Mouse (Mus musculus): ENCODE results near the gene Ptgds.
A peak's percentile ranks its signal among the peaks of the same experiment; 100 is the strongest.

The Ptgds gene

GRCm38 (mm10) chr2:25480541-25480940, 10.7 kb upstream of the Ptgds start:
- no peak for DNase-seq (ENCODE audit: low spot score in 2 of 2)

GRCm38 (mm10) chr2:25479551-25480311, 9.9 kb upstream of the Ptgds start:
- DNase-seq (ENCODE audit: low spot score in 2 of 2) = no peak

- peak in 1 of 2 experiments; percentile 33 for DNase-seq (ENCODE audit: low spot score in 2 of 2)
These were observed 8.3 kb upstream of the Ptgds start for GRCm38 (mm10) chr2:25477967-25478675.

- DNase-seq (ENCODE audit: low spot score in 2 of 2) = no peak
These were observed 7.7 kb upstream of the Ptgds start for GRCm38 (mm10) chr2:25477541-25477940.

- DNase-seq (ENCODE audit: low spot score in 2 of 2) = no peak
These were observed 2.7 kb upstream of the Ptgds start for GRCm38 (mm10) chr2:25472550-25472949.

GRCm38 (mm10) chr2:25468962-25469915, 607 bp downstream of the Ptgds start:
- no peak for DNase-seq (ENCODE audit: low spot score in 2 of 2)

- no peak for DNase-seq (ENCODE audit: low spot score in 2 of 2)
These were observed 2.1 kb downstream of the Ptgds start for GRCm38 (mm10) chr2:25467606-25468303.

- DNase-seq (ENCODE audit: low spot score in 2 of 2) = no peak
These were observed 3.8 kb downstream of the Ptgds start for GRCm38 (mm10) chr2:25465816-25466635.

GRCm38 (mm10) chr2:25465256-25465655, 4.6 kb downstream of the Ptgds start:
- no peak for DNase-seq (ENCODE audit: low spot score in 2 of 2)

- DNase-seq (ENCODE audit: low spot score in 2 of 2) = no peak
These were observed 6.2 kb downstream of the Ptgds start for GRCm38 (mm10) chr2:25463630-25464029.

- DNase-seq (ENCODE audit: low spot score in 2 of 2) = no peak
These were observed 8.4 kb downstream of the Ptgds start for GRCm38 (mm10) chr2:25461407-25461806.

GRCm38 (mm10) chr2:25460551-25461309, 9.1 kb downstream of the Ptgds start, which contains the start of gene Paxx:
Gene Paxx (minus strand): TSS chr2:25461094.
- DNase-seq (ENCODE audit: low spot score in 2 of 2) = peak; percentile 89 to 91

- no peak for DNase-seq (ENCODE audit: low spot score in 2 of 2)
These were observed 9.7 kb downstream of the Ptgds start for GRCm38 (mm10) chr2:25460135-25460534.

- no peak for DNase-seq (ENCODE audit: low spot score in 2 of 2)
These were observed 10.9 kb downstream of the Ptgds start for GRCm38 (mm10) chr2:25458911-25459310.

GRCm38 (mm10) chr2:25457022-25457896, 12.6 kb downstream of the Ptgds start:
- no peak for DNase-seq (ENCODE audit: low spot score in 2 of 2)

GRCm38 (mm10) chr2:25456205-25456953, 13.5 kb downstream of the Ptgds start, which contains the start of gene Clic3:
Gene Clic3 (plus strand): TSS chr2:25456838.
- no peak for DNase-seq (ENCODE audit: low spot score in 2 of 2)

GRCm38 (mm10) chr2:25452951-25453350, 16.9 kb downstream of the Ptgds start:
- DNase-seq (ENCODE audit: low spot score in 2 of 2) = no peak
